Mouse (Mus musculus) left cerebral cortex, postnatal 4 days (tissue): ENCODE results near the gene Mrc1. TPM values are rescaled to one million over a fixed set of nuclear protein-coding genes. Genes with fewer than 3 reads are reported as not detected.

Source experiments
- microRNA-seq: library from miRNA; unstranded; fragments of <30 nt; microRNA quantifications from one replicate; pipeline ENCODE4 v1.2.0, GENCODE M21; 2022
- total RNA-seq, 2 experiments: library from RNA; stranded (reverse); gene quantifications; 2 replicates each; pipeline ENCODE4 v1.2.3; 2021

The Mrc1 gene
- total RNA-seq, 2 experiments from 2014 or later, result 10.7 to 12.3 TPM

Small RNAs within 50 kb of the gene (microRNA-seq; reads per million reads assigned to microRNA genes)
- 6.0 reads per million, percentile 15 among the genes with 10 or more reads in this experiment for gene Mir511

Other genes starting within 250 kb of the Mrc1 start
- gene Hacd1, start 173.3 kb upstream of the Mrc1 start, total RNA-seq, result 10 to 100 TPM; 31.4 to 32.8 TPM
- 100 to 1,000 TPM; 103 to 105 TPM for gene Stam, start 155.3 kb upstream of the Mrc1 start, total RNA-seq
- gene Tmem236, start 54.9 kb upstream of the Mrc1 start, total RNA-seq, result under 1 TPM in 1 of 2 experiments, not detected in 1; 0.14 TPM
- gene Slc39a12, start 158.9 kb downstream of the Mrc1 start, total RNA-seq, result 1 to 10 TPM; 4.2 to 4.8 TPM